ENCODE assay signal across 8 mouse cellular contexts in the genomic region with DNA sequence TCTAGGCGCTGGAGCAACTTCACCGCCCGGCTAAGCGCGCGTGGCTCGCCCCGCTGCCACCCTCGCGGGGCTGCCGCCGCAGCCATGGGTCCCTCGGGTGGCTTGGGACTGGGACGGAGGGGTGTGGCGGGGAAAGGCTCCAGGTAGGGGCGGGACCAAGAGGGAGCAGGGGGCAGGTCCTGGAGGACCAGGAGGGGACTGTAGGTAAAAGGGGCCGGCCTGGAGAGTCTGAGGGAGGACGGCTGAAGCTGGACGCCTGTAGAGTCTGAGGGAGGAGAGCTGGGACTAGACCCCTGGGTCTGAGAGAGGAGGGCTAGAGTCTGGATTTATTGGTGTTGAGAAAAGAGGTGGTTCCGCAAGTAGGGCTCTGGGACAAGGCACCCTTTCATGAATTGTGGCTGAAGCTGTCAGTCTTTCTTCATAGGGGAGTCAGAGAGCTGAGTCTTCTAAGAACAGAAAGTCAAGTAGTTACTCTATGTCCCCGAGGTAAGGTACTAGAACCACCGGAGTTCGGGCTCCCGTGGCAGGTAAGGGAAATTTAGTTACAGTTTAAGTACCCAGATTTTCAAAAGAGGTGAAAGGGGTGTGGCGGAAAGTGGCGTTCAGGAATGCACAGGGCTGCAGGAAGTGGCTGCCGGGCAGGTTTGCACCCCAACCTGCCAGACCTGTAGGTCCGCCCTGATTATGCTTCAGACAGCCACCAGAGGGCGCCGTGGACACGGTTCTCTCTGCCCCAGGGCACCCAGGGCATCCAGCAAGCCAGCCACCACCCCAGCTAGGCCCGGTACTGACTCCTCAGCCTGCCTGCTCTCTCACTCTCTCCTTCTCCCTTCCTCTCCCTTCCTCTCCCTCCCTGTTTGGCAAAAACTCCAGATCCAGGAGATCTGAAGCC. TPM values are rescaled to one million over a fixed set of nuclear protein-coding genes. Genes with fewer than 3 reads are reported as not detected.
DNase-seq lines count a peak whose midpoint lies in the region; ATAC-seq and TF ChIP-seq lines count a peak whose summit lies in the region.

Cblc (minus strand) TSS at position 113 of the 892 bp plus-strand sequence.

- H3K9me3 ChIP-seq in stomach, postnatal 0 days (ENCODE audit: control insufficient read depth, low read length) = no peaks in the 10 kb centered on the region

- 0 out of 2 replicates have a peak, but pooled peaks have one; percentile 71 for TF ChIP-seq POLR2A in liver, adult 2 months (IDR thresholded peaks at IDR 0.05; ENCODE audit: extremely low read depth, insufficient read depth, low read length)

- peak; percentile 60 to 68 for DNase-seq in left cerebral cortex, adult 2 months (ENCODE audit: extremely low spot score in 1 of 2, low spot score in 2 of 2)
- DNase-seq in left cerebral cortex, adult 11 months (ENCODE audit: low spot score) = no peak
- peak; percentile 49 to 61 for DNase-seq in cerebellum, postnatal 36 days
- DNase-seq in gastrocnemius, postnatal 25 days = peak; percentile 54
- DNase-seq in liver, adult 2 months (ENCODE audit: extremely low read depth, low read depth, low spot score) = peak; percentile 81
- peak; percentile 93 for DNase-seq in naive thymus-derived CD4-positive, alpha-beta T cell, adult 2 months (ENCODE audit: low read depth)
- DNase-seq in stomach, postnatal 0 days (ENCODE audit: low spot score) = peak; percentile 96

- TF ChIP-seq EP300 in stomach, postnatal 0 days (optimal IDR thresholded peaks at IDR 0.05) = peak; percentile 14

- peaks cover 10% of the 10 kb centered on the region for H3K4me1 ChIP-seq in liver, adult 2 months (ENCODE audit: control insufficient read depth, insufficient read depth, low read length)
- H3K4me1 ChIP-seq in stomach, postnatal 0 days (replicated peaks; ENCODE audit: control insufficient read depth, insufficient read depth) = no peaks in the 10 kb centered on the region

- TF ChIP-seq CTCF in left cerebral cortex, adult 2 months (IDR thresholded peaks at IDR 0.05) = peak; percentile 86
- TF ChIP-seq CTCF in liver, adult 2 months (IDR thresholded peaks at IDR 0.05; ENCODE audit: low read depth, low read length) = peak; percentile 93
- TF ChIP-seq CTCF in stomach, postnatal 0 days (IDR thresholded peaks at IDR 0.05; ENCODE audit: low read depth) = peak; percentile 88

- H3K27ac ChIP-seq in left cerebral cortex, adult 2 months = no peak within 1 kb of the TSS
- peak within 1 kb of the TSS; percentile 89 for H3K27ac ChIP-seq in liver, adult 2 months (replicated peaks; ENCODE audit: insufficient read depth, low read depth, low read length)
- peak within 1 kb of the TSS; percentile 94 for H3K27ac ChIP-seq in stomach, postnatal 0 days (replicated peaks)

- no peak within 1 kb of the TSS for H3K4me3 ChIP-seq in left cerebral cortex, adult 2 months
- peak within 1 kb of the TSS; percentile 78 for H3K4me3 ChIP-seq in liver, adult 2 months (ENCODE audit: insufficient read depth, low read depth, low read length)
- peak within 1 kb of the TSS; percentile 50 for H3K4me3 ChIP-seq in stomach, postnatal 0 days (ENCODE audit: low read depth, low read length)

- intact Hi-C loops in left cerebral cortex, adult 2 months (cut with DNase I) = no loop called here

- H3K9ac ChIP-seq in liver, adult 2 months (ENCODE audit: low read depth, low read length) = peak within 1 kb of the TSS; percentile 92
- H3K9ac ChIP-seq in stomach, postnatal 0 days (ENCODE audit: low read length) = peak within 1 kb of the TSS; percentile 79

- H3K79me2 ChIP-seq in liver, adult 2 months (ENCODE audit: control insufficient read depth, insufficient read depth, low read length) = no peaks in the 10 kb centered on the region; the same call in 1 of the 2 replicates

- peak within 1 kb of the TSS; percentile 62 for H3K4me2 ChIP-seq in stomach, postnatal 0 days (replicated peaks; ENCODE audit: low read depth)

- WGBS in liver, adult 2 months = 2% methylated on average over 32 of the region's 32 CpGs
- 3% methylated on average over 32 of the region's 32 CpGs for WGBS in stomach, postnatal 0 days

- peak; percentile 98 for ATAC-seq in inflammation-experienced regulatory T-cells, adult 6 months
- ATAC-seq in stomach, postnatal 0 days (ENCODE audit: low FRiP score, low TSS enrichment) = peak; percentile 93

- no peaks in the 10 kb centered on the region for H3K27me3 ChIP-seq in liver, adult 2 months (ENCODE audit: control insufficient read depth, insufficient read depth, low read length)
- H3K27me3 ChIP-seq in stomach, postnatal 0 days (ENCODE audit: control insufficient read depth, insufficient read depth, low read length) = no peaks in the 10 kb centered on the region

- H3K36me3 ChIP-seq in liver, adult 2 months (ENCODE audit: control insufficient read depth, insufficient read depth, low read length) = no peaks in the 10 kb centered on the region; the same call in 1 of the 2 replicates
- H3K36me3 ChIP-seq in stomach, postnatal 0 days (ENCODE audit: control insufficient read depth, insufficient read depth, low read length) = no peaks in the 10 kb centered on the region

RNA-seq across cellular contexts. Expression of gene Cblc, which starts in this region (rescaled TPM):
- total RNA-seq in left cerebral cortex, adult 2 months (2021) = not detected
- not detected for total RNA-seq in gastrocnemius, postnatal 25 days (2021)
- under 1 TPM in 1 of 3 experiments, not detected in 2; 0.68 TPM for polyA plus RNA-seq in inflammation-experienced regulatory T-cells, adult 6 months (2017; shearing (Covaris generic))
- 17.4 and 17.8 TPM in 2 replicates for total RNA-seq in liver, adult 2 months (2014; rRNA removed)
- 23.0 and 23.5 TPM in 2 replicates for polyA plus RNA-seq in liver, adult 2 months (2012; rRNA removed)
- 44.4 and 48.5 TPM in 2 replicates for polyA plus RNA-seq in stomach, postnatal 0 days (2015; fragmentation: Nextera tagmentation; extraction: Ambion mirVana)

Comparison
In these comparisons a context has a peak if more than half of its experiments do, and no peak if none do; other contexts are left out.
1. RNA of gene Cblc (total RNA-seq): 17.4 to 17.8 TPM in liver, adult 2 months; not detected in gastrocnemius, postnatal 25 days and not detected in left cerebral cortex, adult 2 months; every median in the first group is over 10 times any median in the second.
2. RNA of gene Cblc (polyA plus RNA-seq): 44.4 to 48.5 TPM in stomach, postnatal 0 days and 23.0 to 23.5 TPM in liver, adult 2 months; 0.68 TPM in inflammation-experienced regulatory T-cells, adult 6 months; every median in the first group is over 10 times any median in the second.
3. Peak in DNase-seq in left cerebral cortex, adult 2 months; RNA of the gene not detected or under 1 TPM.
4. Peak in DNase-seq in gastrocnemius, postnatal 25 days; RNA of the gene not detected or under 1 TPM.
5. Peak in ATAC-seq in inflammation-experienced regulatory T-cells, adult 6 months; RNA of the gene not detected or under 1 TPM.
6. Peak in every context shown above with its lines, with median percentiles within 50 percentile points of each other: CTCF ChIP-seq.